Mouse (Mus musculus): Measurements from ENCODE around the gene Zfp825. TPM values are rescaled to one million over a fixed set of nuclear protein-coding genes. Genes with fewer than 3 reads are reported as not detected.
"Not testable (repeated sequence)": the region's sequence is repeated elsewhere in the genome, so short reads cannot be mapped to it uniquely, and the experiment has no call there.

The Zfp825 gene
- polyA plus RNA-seq (2015; fragmentation: Nextera tagmentation; extraction: Ambion mirVana) = 11.8 and 12.7 TPM in 2 replicates

DNA sequence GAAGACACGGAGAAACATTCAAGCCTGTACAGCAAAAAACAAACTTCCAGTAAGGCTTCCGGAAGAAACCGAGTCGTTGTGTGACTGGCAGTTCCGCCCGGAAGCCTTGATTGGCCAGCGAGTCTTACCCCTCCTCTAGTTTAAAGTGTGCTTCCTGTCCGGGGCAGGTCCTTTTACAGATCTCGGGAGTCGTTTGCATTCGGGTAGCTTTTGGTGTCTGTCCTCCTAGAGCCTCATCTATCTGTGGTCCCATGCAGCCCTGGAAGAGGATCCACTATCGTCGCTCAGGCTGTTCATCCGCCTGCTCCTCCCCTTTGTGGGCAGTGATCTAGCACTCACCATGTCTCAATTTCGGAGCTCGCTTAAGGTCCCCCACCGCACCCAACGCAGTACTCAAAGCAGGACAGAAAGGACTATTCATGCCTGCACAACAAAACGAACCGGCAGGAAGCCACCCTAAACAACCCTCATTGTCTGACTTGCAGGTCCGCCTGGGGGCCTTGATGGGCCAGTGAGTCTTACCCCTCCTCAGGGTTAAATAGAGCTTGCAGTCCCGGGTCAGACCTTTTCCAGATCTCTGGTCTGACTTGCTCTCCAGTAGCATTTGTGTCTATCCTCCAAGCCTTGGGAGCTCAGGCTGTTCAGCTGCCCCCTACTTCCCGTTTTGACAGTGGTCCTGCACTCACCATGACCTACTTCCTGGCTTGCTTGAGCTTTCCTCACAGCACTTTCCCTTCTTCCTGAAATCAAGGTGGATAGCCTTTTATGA lies at the start of gene Zfp825:
Gene Zfp825 (minus strand): TSS at position 82 of the 769 bp plus-strand sequence.
- under 1% methylated on average over 23 of the region's 23 CpGs for WGBS
- Histone ChIP-seq H3K4me1 (replicated peaks) (0 out of 2 replicates have a peak, but pooled peaks cover 2% of the 10 kb centered on the region), H3K27me3 (no peaks in the 10 kb centered on the region), H3K4me3 (peak within 1 kb of the TSS; percentile 71), H3K9ac (peak within 1 kb of the TSS; percentile 77), H3K4me2 (peak within 1 kb of the TSS; percentile 84), H3K36me3 (no peaks in the 10 kb centered on the region), H3K9me3 (replicated peaks) (no peaks in the 10 kb centered on the region), H3K27ac (peak within 1 kb of the TSS; percentile 91)
- ATAC-seq (replicated peaks; ENCODE audit: insufficient number of reproducible peaks, insufficient read depth, low FRiP score, low read depth) = peak; percentile 86

- not testable (repeated sequence) for H3K27ac ChIP-seq; H3K4me2 ChIP-seq; H3K9ac ChIP-seq; H3K27me3 ChIP-seq; H3K9me3 ChIP-seq (replicated peaks); H3K36me3 ChIP-seq; ATAC-seq (replicated peaks; ENCODE audit: insufficient number of reproducible peaks, insufficient read depth, low FRiP score, low read depth); H3K4me3 ChIP-seq; H3K4me1 ChIP-seq (replicated peaks)
- 84% methylated on average over 3 of the region's 3 CpGs for WGBS
Observed at GRCm38 (mm10) chr13:74535418-74535817, 41.6 kb upstream of the Zfp825 start.

DNA sequence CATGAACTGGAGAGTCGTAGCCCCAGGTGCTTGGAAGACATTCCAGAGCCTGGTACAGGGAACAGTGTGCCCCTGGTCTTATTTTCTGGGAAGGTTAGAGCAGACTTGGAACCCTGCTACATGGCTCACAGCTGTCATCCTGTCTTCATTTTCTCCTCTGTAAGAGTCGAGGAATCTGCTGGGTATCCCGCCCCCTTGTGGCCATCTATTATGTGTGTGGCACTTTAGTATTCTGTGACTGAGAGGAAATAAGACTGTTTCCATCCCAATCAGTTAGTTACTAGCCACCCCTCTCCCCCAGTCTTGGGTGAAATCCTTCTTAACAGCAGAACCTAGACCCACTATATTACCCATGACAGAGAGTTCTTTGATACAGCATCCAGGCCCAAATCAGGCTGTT lies 41.1 kb upstream of the Zfp825 start:
- H3K4me2 ChIP-seq; H3K36me3 ChIP-seq; H3K4me1 ChIP-seq (replicated peaks); H3K9me3 ChIP-seq (replicated peaks); H3K4me3 ChIP-seq; H3K27me3 ChIP-seq; H3K9ac ChIP-seq; H3K27ac ChIP-seq; ATAC-seq (replicated peaks; ENCODE audit: insufficient number of reproducible peaks, insufficient read depth, low FRiP score, low read depth): not testable (repeated sequence)
- WGBS = 17% methylated on average over 3 of the region's 3 CpGs

GRCm38 (mm10) chr13:74534096-74534495 lies 40.3 kb upstream of the Zfp825 start:
- Histone ChIP-seq H3K4me3 (no peak overlapping the region), H3K9me3 (replicated peaks) (no peaks in the 10 kb centered on the region), H3K4me2 (no peak overlapping the region), H3K4me1 (replicated peaks) (no peaks in the 10 kb centered on the region), H3K36me3 (no peaks in the 10 kb centered on the region), H3K9ac (no peak overlapping the region), H3K27me3 (no peaks in the 10 kb centered on the region), H3K27ac (no peak overlapping the region)
- WGBS = 83% methylated on average over 15 of the region's 15 CpGs
- no peak; the same call in 1 of the 2 replicates for ATAC-seq (replicated peaks; ENCODE audit: insufficient number of reproducible peaks, insufficient read depth, low FRiP score, low read depth)

- WGBS = 56% methylated on average over 1 of the region's 1 CpGs
- H3K36me3 ChIP-seq; H3K9me3 ChIP-seq (replicated peaks); H3K9ac ChIP-seq; H3K27me3 ChIP-seq; H3K4me3 ChIP-seq; ATAC-seq (replicated peaks; ENCODE audit: insufficient number of reproducible peaks, insufficient read depth, low FRiP score, low read depth); H3K27ac ChIP-seq; H3K4me2 ChIP-seq; H3K4me1 ChIP-seq (replicated peaks): not testable (repeated sequence)
Observed at GRCm38 (mm10) chr13:74531251-74531650, 37.5 kb upstream of the Zfp825 start.

GRCm38 (mm10) chr13:74529372-74529715 lies 35.6 kb upstream of the Zfp825 start:
- 5% methylated on average over 1 of the region's 1 CpGs for WGBS
- not testable (repeated sequence) for H3K9me3 ChIP-seq (replicated peaks); H3K4me1 ChIP-seq (replicated peaks); H3K9ac ChIP-seq; H3K4me2 ChIP-seq; H3K27ac ChIP-seq; H3K27me3 ChIP-seq; H3K36me3 ChIP-seq; H3K4me3 ChIP-seq
- peak; percentile 18; the same call in 1 of the 2 replicates for ATAC-seq (replicated peaks; ENCODE audit: insufficient number of reproducible peaks, insufficient read depth, low FRiP score, low read depth)

DNA sequence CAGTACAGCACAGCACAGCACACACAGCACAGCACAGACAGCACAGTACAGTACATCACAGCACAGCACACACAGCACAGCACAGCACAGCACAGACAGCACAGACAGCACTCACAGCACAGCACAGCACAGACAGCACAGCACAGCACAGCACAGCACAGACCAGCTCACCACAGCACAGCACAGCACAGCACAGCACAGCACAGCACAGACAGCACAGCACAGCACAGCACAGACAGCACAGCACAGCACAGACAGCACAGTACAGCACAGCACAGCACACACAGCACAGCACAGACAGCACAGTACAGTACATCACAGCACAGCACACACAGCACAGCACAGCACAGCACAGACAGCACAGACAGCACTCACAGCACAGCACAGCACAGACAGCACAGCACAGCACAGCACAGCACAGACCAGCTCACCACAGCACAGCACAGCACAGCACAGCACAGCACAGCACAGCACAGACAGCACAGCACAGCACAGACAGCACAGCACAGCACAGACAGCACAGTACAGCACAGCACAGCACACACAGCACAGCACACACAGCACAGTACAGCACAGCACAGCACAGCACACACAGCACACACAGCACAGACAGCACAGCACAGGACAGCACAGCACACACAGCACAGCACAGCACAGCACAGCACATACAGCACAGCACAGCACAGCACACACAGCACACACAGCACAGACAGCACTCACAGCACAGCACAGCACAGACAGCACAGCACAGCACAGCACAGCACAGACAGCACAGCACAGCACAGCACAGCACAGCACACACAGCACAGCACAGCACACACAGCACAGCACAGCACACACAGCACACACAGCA lies 35.0 kb upstream of the Zfp825 start:
- not testable (repeated sequence) for H3K9ac ChIP-seq; H3K4me1 ChIP-seq (replicated peaks); H3K36me3 ChIP-seq; H3K27me3 ChIP-seq; H3K27ac ChIP-seq; H3K9me3 ChIP-seq (replicated peaks); H3K4me2 ChIP-seq; H3K4me3 ChIP-seq
- peak; percentile 69; the same call in 1 of the 2 replicates for ATAC-seq (replicated peaks; ENCODE audit: insufficient number of reproducible peaks, insufficient read depth, low FRiP score, low read depth)

DNA sequence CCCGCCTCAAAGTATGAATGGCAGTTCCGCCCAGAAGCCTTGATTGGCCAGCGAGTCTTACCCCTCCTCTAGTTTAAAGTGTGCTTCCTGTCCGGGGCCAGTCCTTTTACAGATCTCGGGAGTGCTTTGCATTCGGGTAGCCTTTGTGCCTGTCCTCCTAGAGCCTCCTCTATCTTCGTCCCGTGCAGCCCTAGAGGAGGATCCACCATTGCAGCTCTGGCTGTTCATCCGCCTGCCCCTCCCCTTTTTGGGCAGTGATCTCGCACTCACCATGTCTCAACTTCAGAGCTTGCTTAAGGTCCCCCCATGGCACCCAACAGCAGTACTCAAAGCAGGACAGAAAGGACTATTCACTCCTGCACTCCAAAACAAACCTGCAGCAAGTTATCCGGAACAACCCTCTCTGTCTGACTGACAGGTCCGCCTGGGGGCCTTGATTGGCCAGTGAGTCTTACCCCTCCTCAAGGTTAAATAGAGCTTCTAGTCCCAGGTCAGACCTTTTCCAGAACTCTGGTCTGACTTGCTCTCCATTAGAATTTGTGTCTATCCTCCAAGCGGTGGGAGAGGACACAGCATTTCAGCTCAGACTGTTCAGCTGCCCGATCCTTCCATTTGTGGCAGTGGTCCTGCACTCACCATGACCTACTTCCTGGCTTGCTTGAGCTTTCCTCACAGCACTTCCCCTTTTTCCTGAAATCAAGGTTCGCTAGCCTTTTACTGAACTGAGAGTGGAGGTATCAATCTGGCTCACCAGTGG lies 28.9 kb upstream of the Zfp825 start:
- Histone ChIP-seq H3K4me2 (peak overlapping the region; percentile 81), H3K4me1 (replicated peaks) (peaks cover 2% of the 10 kb centered on the region; the same call in 1 of the 2 replicates), H3K36me3 (no peaks in the 10 kb centered on the region)

GRCm38 (mm10) chr13:74522141-74522480 lies 28.3 kb upstream of the Zfp825 start:
- peak overlapping the region; percentile 81 for H3K4me2 ChIP-seq
- H3K4me3 ChIP-seq = peak overlapping the region; percentile 69
- 1% methylated on average over 3 of the region's 3 CpGs for WGBS
- H3K27ac ChIP-seq = peak overlapping the region; percentile 98
- not testable (repeated sequence) for H3K36me3 ChIP-seq; H3K27me3 ChIP-seq; H3K4me1 ChIP-seq (replicated peaks); H3K9me3 ChIP-seq (replicated peaks); ATAC-seq (replicated peaks; ENCODE audit: insufficient number of reproducible peaks, insufficient read depth, low FRiP score, low read depth)
- peak overlapping the region; percentile 67 for H3K9ac ChIP-seq

More for the DNA sequence above, 28.9 kb upstream of the Zfp825 start:
- Histone ChIP-seq H3K9me3 (replicated peaks) (no peaks in the 10 kb centered on the region), H3K27ac (peak overlapping the region; percentile 98), H3K27me3 (no peaks in the 10 kb centered on the region), H3K9ac (peak overlapping the region; percentile 67), H3K4me3 (peak overlapping the region; percentile 69)
- ATAC-seq (replicated peaks; ENCODE audit: insufficient number of reproducible peaks, insufficient read depth, low FRiP score, low read depth) = peak; percentile 96
- WGBS = 1% methylated on average over 15 of the region's 15 CpGs

DNA sequence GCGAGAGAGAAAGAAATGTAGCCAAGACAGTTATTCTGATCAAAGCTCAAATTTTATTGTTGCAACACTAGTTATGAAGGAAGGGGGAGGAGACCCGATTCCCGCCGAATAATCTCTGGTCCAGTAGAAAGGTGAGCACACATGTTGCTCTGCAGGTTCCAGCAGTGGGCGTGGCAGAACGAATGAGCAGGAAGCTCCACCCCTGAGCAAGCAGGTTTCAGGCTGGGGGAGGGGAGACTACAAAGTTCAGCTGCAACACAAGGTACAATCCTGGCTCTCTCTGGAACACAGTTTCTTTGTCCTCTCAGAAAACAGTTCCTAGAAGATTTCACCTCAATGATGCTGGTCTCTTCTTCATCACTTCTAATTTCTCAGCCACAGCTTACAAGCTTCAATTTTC lies 14.2 kb upstream of the Zfp825 start:
- H3K9me3 ChIP-seq (replicated peaks); H3K27ac ChIP-seq; H3K4me2 ChIP-seq; H3K36me3 ChIP-seq; H3K4me1 ChIP-seq (replicated peaks); H3K27me3 ChIP-seq; H3K9ac ChIP-seq; H3K4me3 ChIP-seq; ATAC-seq (replicated peaks; ENCODE audit: insufficient number of reproducible peaks, insufficient read depth, low FRiP score, low read depth): not testable (repeated sequence)
- WGBS = 80% methylated on average over 6 of the region's 6 CpGs

- not testable (repeated sequence) for H3K9ac ChIP-seq; H3K27ac ChIP-seq; H3K4me1 ChIP-seq (replicated peaks); H3K27me3 ChIP-seq; ATAC-seq (replicated peaks; ENCODE audit: insufficient number of reproducible peaks, insufficient read depth, low FRiP score, low read depth); H3K4me2 ChIP-seq; H3K9me3 ChIP-seq (replicated peaks); H3K4me3 ChIP-seq; H3K36me3 ChIP-seq
- 80% methylated on average over 1 of the region's 1 CpGs for WGBS
Observed at GRCm38 (mm10) chr13:74502851-74503250, 9.1 kb upstream of the Zfp825 start.
